In the genomic region with DNA sequence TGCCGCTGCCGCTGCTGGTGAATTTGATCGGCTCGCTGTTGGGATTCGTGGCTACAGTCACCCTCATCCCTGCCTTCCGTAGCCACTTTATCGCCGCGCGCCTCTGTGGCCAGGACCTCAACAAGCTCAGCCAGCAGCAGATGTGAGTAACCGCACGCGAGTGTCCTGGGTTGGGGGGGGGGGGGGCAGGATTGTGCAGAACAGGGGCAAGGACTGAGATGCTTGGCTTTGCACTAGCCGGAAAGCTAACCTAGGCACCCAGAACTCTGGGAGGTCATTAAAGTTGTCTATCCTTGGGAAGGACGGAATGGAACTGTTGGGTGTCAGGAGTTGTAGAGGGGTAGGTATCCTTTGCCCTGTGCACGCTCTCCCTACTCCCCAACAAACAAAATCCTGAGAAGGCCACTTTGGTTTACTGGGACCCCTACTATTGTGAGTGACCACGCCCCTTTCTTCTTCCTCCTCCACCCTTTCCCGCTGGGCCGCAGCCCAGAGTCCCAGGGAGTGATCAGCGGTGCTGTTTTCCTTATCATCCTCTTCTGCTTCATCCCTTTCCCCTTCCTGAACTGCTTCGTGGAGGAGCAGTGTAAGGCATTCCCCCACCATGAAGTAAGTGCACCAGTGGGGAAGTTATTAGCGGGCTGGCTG, we compare ENCODE assay signal across 8 mouse cellular contexts. TPM values are rescaled to one million over a fixed set of nuclear protein-coding genes. Genes with fewer than 3 reads are reported as not detected.
DNase-seq lines count a peak whose midpoint lies in the region; ATAC-seq and TF ChIP-seq lines count a peak whose summit lies in the region.

No protein-coding gene starts in this region.

- H3K4me1 ChIP-seq in E14TG2a.4 (replicated peaks; ENCODE audit: low read depth, low read length) = peaks cover 44% of the 10 kb centered on the region
- H3K4me1 ChIP-seq in intestine, postnatal 0 days (replicated peaks; ENCODE audit: control insufficient read depth, insufficient read depth, low read length) = no peaks in the 10 kb centered on the region; the same call in 1 of the 2 replicates

- peak overlapping the region; percentile 87 for H3K9ac ChIP-seq in intestine, postnatal 0 days (ENCODE audit: low read depth, low read length)

- no peaks in the 10 kb centered on the region for H3K27me3 ChIP-seq in E14TG2a.4 (ENCODE audit: insufficient read depth, low read length)
- H3K27me3 ChIP-seq in intestine, postnatal 0 days (replicated peaks; ENCODE audit: control insufficient read depth, insufficient read depth, low read length) = no peaks in the 10 kb centered on the region

- WGBS in intestine, postnatal 0 days = under 1% methylated on average over 22 of the region's 22 CpGs

- H3K4me2 ChIP-seq in intestine, postnatal 0 days (replicated peaks; ENCODE audit: low read depth) = peak overlapping the region; percentile 76

- no peak for TF ChIP-seq CTCF in E14TG2a.4 (conservative IDR thresholded peaks at IDR 0.05; ENCODE audit: low read length)
- no peak for TF ChIP-seq CTCF in intestine, postnatal 0 days (IDR thresholded peaks at IDR 0.05; ENCODE audit: low read depth)

- H3K27ac ChIP-seq in intestine, postnatal 0 days (ENCODE audit: low read depth, low read length) = peak overlapping the region; percentile 91

- peak overlapping the region; percentile 85 for H3K4me3 ChIP-seq in E14TG2a.4 (replicated peaks; ENCODE audit: low read length)
- peak overlapping the region; percentile 82 for H3K4me3 ChIP-seq in intestine, postnatal 0 days (ENCODE audit: low read depth, low read length)

- ATAC-seq in granulocyte monocyte progenitor cell, adult 5-6 weeks (replicated peaks; ENCODE audit: poor library complexity, severe bottlenecking) = peak; percentile 8; the same call in 1 of the 2 replicates
- peak; percentile 31 for ATAC-seq in intestine, postnatal 0 days

- peak; percentile 74 for DNase-seq in R1 (ENCODE audit: low read depth, low spot score)
- DNase-seq in lung, postnatal 14 days = peak; percentile 51
- no peak for DNase-seq in thymus, postnatal 0 days (ENCODE audit: low spot score)
- no peak for DNase-seq in right cerebral cortex, postnatal 14 days
- DNase-seq in testis, postnatal 14 days (ENCODE audit: low spot score) = no peak

- H3K9me3 ChIP-seq in E14TG2a.4 (ENCODE audit: low read length) = no peaks in the 10 kb centered on the region
- H3K9me3 ChIP-seq in intestine, postnatal 0 days (ENCODE audit: control insufficient read depth) = no peaks in the 10 kb centered on the region

- H3K36me3 ChIP-seq in E14TG2a.4 (ENCODE audit: insufficient read depth, low read length) = peaks cover 40% of the 10 kb centered on the region
- H3K36me3 ChIP-seq in intestine, postnatal 0 days (ENCODE audit: control insufficient read depth, insufficient read depth) = peaks cover 17% of the 10 kb centered on the region; the same call in 1 of the 2 replicates

RNA-seq across cellular contexts. Expression of a gene that starts 1.4 kb away (rescaled TPM):
- total RNA-seq in granulocyte monocyte progenitor cell, adult 5-6 weeks (2014; fragmentation: Nextera tagmentation) = 41.0 and 48.8 TPM in 2 replicates
- total RNA-seq in granulocyte monocyte progenitor cell, adult 5-6 weeks (2017) = 18.2 and 26.4 TPM in 2 replicates
- 23.6 and 25.3 TPM in 2 replicates for polyA plus RNA-seq in intestine, postnatal 0 days (2015; fragmentation: Nextera tagmentation; extraction: Ambion mirVana)
- polyA plus RNA-seq in thymus, postnatal 0 days (2015; fragmentation: Nextera tagmentation; extraction: Ambion mirVana) = 25.7 and 25.8 TPM in 2 replicates

RNA-seq across cellular contexts. Expression of a gene that starts 7.1 kb away (rescaled TPM):
- total RNA-seq in granulocyte monocyte progenitor cell, adult 5-6 weeks (2014; fragmentation: Nextera tagmentation) = 8.3 and 17.5 TPM in 2 replicates
- total RNA-seq in granulocyte monocyte progenitor cell, adult 5-6 weeks (2017) = 4.2 and 5.9 TPM in 2 replicates
- 42.4 TPM in 2 replicates for polyA plus RNA-seq in intestine, postnatal 0 days (2015; fragmentation: Nextera tagmentation; extraction: Ambion mirVana)
- polyA plus RNA-seq in thymus, postnatal 0 days (2015; fragmentation: Nextera tagmentation; extraction: Ambion mirVana) = 11.0 and 11.2 TPM in 2 replicates

RNA-seq across cellular contexts. Expression of a gene that starts 7.3 kb away (rescaled TPM):
- total RNA-seq in granulocyte monocyte progenitor cell, adult 5-6 weeks (2014; fragmentation: Nextera tagmentation) = 76.3 and 96.9 TPM in 2 replicates
- 298 and 423 TPM in 2 replicates for total RNA-seq in granulocyte monocyte progenitor cell, adult 5-6 weeks (2017)
- polyA plus RNA-seq in intestine, postnatal 0 days (2015; fragmentation: Nextera tagmentation; extraction: Ambion mirVana) = 84.5 and 89.1 TPM in 2 replicates
- polyA plus RNA-seq in thymus, postnatal 0 days (2015; fragmentation: Nextera tagmentation; extraction: Ambion mirVana) = 454 and 470 TPM in 2 replicates

RNA-seq across cellular contexts. Expression of a gene that starts 16.8 kb away (rescaled TPM):
- total RNA-seq in granulocyte monocyte progenitor cell, adult 5-6 weeks (2014; fragmentation: Nextera tagmentation) = 64.3 and 92.6 TPM in 2 replicates
- 32.2 and 47.4 TPM in 2 replicates for total RNA-seq in granulocyte monocyte progenitor cell, adult 5-6 weeks (2017)
- polyA plus RNA-seq in intestine, postnatal 0 days (2015; fragmentation: Nextera tagmentation; extraction: Ambion mirVana) = 60.1 and 60.7 TPM in 2 replicates
- 74.7 and 79.0 TPM in 2 replicates for polyA plus RNA-seq in thymus, postnatal 0 days (2015; fragmentation: Nextera tagmentation; extraction: Ambion mirVana)

RNA-seq across cellular contexts. Expression of a gene that starts 21.7 kb away (rescaled TPM):
- 12.7 TPM in 2 replicates for total RNA-seq in granulocyte monocyte progenitor cell, adult 5-6 weeks (2014; fragmentation: Nextera tagmentation)
- 11.6 and 12.2 TPM in 2 replicates for total RNA-seq in granulocyte monocyte progenitor cell, adult 5-6 weeks (2017)
- 6.0 and 6.8 TPM in 2 replicates for polyA plus RNA-seq in intestine, postnatal 0 days (2015; fragmentation: Nextera tagmentation; extraction: Ambion mirVana)
- 22.4 and 22.6 TPM in 2 replicates for polyA plus RNA-seq in thymus, postnatal 0 days (2015; fragmentation: Nextera tagmentation; extraction: Ambion mirVana)

Comparison
In these comparisons a context has a peak if more than half of its experiments do, and no peak if none do; other contexts are left out.
1. DNase-seq: peak in R1 (single experiment) and lung, postnatal 14 days (single experiment); none in thymus, postnatal 0 days (single experiment), right cerebral cortex, postnatal 14 days (single experiment) and testis, postnatal 14 days (single experiment).